Mouse (Mus musculus) adipocyte (in vitro differentiated cells): ENCODE results near the gene Erf.

Experiments used
- DNase-seq: peaks from one replicate; pipeline ENCODE4 v3.0.0-alpha.2; 2016; ENCODE audit warnings: low spot score

Erf gene

GRCm38 (mm10) chr7:25238015-25238706, 12.4 kb downstream of the Erf start:
- DNase-seq, result peak; percentile 94

- DNase-seq, result no peak
These were observed 13.1 kb downstream of the Erf start, which contains the start of gene Gsk3a for GRCm38 (mm10) chr7:25237249-25238014. Gsk3a (minus strand) TSS chr7:25237851.

- DNase-seq, result no peak
These were observed 15.0 kb downstream of the Erf start for GRCm38 (mm10) chr7:25235526-25235925.

GRCm38 (mm10) chr7:25233061-25233460, 17.5 kb downstream of the Erf start:
- DNase-seq, result no peak

GRCm38 (mm10) chr7:25232101-25232648, 18.4 kb downstream of the Erf start:
- no peak for DNase-seq

- no peak for DNase-seq
These were observed 19.8 kb downstream of the Erf start for GRCm38 (mm10) chr7:25230690-25231285.

- DNase-seq, result no peak
These were observed 22.8 kb downstream of the Erf start for GRCm38 (mm10) chr7:25227523-25228300.

- no peak for DNase-seq
These were observed 28.1 kb downstream of the Erf start for GRCm38 (mm10) chr7:25222275-25222967.

- DNase-seq, result peak; percentile 94
These were observed 29.3 kb downstream of the Erf start, which contains the start of gene Zfp526 for GRCm38 (mm10) chr7:25221102-25221883. Zfp526 (plus strand) TSS chr7:25221425.

GRCm38 (mm10) chr7:25220457-25221101, 30.0 kb downstream of the Erf start, which contains the start of gene Dedd2:
Dedd2 (minus strand) TSS chr7:25220615.
- DNase-seq, result peak; percentile 24

- DNase-seq, result peak; percentile 92
These were observed 30.7 kb downstream of the Erf start for GRCm38 (mm10) chr7:25219756-25220456.

GRCm38 (mm10) chr7:25219416-25219750, 31.2 kb downstream of the Erf start:
- peak; percentile 41 for DNase-seq

GRCm38 (mm10) chr7:25218705-25219415, 31.7 kb downstream of the Erf start:
- no peak for DNase-seq

- no peak for DNase-seq
These were observed 32.7 kb downstream of the Erf start for GRCm38 (mm10) chr7:25217653-25218395.

GRCm38 (mm10) chr7:25214172-25214571, 36.4 kb downstream of the Erf start:
- DNase-seq, result no peak

GRCm38 (mm10) chr7:25213099-25213498, 37.5 kb downstream of the Erf start:
- DNase-seq, result no peak

GRCm38 (mm10) chr7:25210482-25210881, 40.1 kb downstream of the Erf start:
- no peak for DNase-seq

- DNase-seq, result no peak
These were observed 41.4 kb downstream of the Erf start for GRCm38 (mm10) chr7:25209161-25209622.
